Mouse (Mus musculus) neural tube, embryonic 13.5 days (tissue): ENCODE measurements around the gene Polg. TPM values are rescaled to one million over a fixed set of nuclear protein-coding genes. Genes with fewer than 3 reads are reported as not detected.

Experiments used
- ATAC-seq: fragments of 200-750 bp; cut with Nextera tagmentation; 2 replicates; pipeline ENCODE4 v1.8.0; 2017; ENCODE audit warnings: low read depth, mild to moderate bottlenecking, moderate TSS enrichment, moderate library complexity
- H3K27ac ChIP-seq: fragments of 300-500 bp; sonication (generic); replicated peaks from 2 replicates; pipeline ENCODE4 v1.5.1; 2015; ENCODE audit warnings: moderate library complexity, mild to moderate bottlenecking, inconsistent platforms
- H3K27me3 ChIP-seq: fragments of 300-500 bp; sonication (generic); 2 replicates; pipeline ENCODE4 v1.6.1; 2015; ENCODE audit warnings: mild to moderate bottlenecking, inconsistent platforms
- H3K36me3 ChIP-seq: fragments of 300-500 bp; sonication (generic); 2 replicates; pipeline ENCODE4 v1.6.1; 2015; ENCODE audit warnings: mild to moderate bottlenecking, inconsistent platforms
- H3K4me1 ChIP-seq: fragments of 300-500 bp; sonication (generic); replicated peaks from 2 replicates; pipeline ENCODE4 v1.6.1; 2015; ENCODE audit warnings: inconsistent platforms
- H3K4me2 ChIP-seq: fragments of 300-500 bp; sonication (generic); 2 replicates; pipeline ENCODE4 v1.6.1; 2015; ENCODE audit warnings: inconsistent platforms, mild to moderate bottlenecking, moderate library complexity
- H3K4me3 ChIP-seq: fragments of 300-500 bp; sonication (generic); 2 replicates; pipeline ENCODE4 v1.5.1; 2015; ENCODE audit warnings: mild to moderate bottlenecking, inconsistent platforms
- H3K9ac ChIP-seq: fragments of 300-500 bp; sonication (generic); 2 replicates; pipeline ENCODE4 v1.6.1; 2015; ENCODE audit warnings: moderate library complexity, mild to moderate bottlenecking, inconsistent platforms
- H3K9me3 ChIP-seq: fragments of 300-500 bp; sonication (generic); 2 replicates; pipeline ENCODE4 v1.6.1; 2016; ENCODE audit warnings: inconsistent platforms
- WGBS: fragments of 180-500 bp; shearing (Covaris S2); methylation state at CpG from one replicate; pipeline ENCODE4 v1.1.7; 2015; 5-methylcytosine and 5-hydroxymethylcytosine counted together
- polyA plus RNA-seq: library from polyadenylated mRNA; unstranded; fragments of >200 nt; fragmentation: Nextera tagmentation; extraction: Ambion mirVana; gene quantifications from 2 replicates; pipeline ENCODE4 v1.2.1, GENCODE M21; 2015

The Polg gene
- polyA plus RNA-seq, 1 experiment from 2014 or later, result 28.6 TPM

GRCm38 (mm10) chr7:79447486-79447885 is 18.7 kb downstream of the Polg start:
- Histone ChIP-seq H3K4me2 (no peak overlapping the region), H3K36me3 (peaks cover 90% of the 10 kb centered on the region), H3K27me3 (no peaks in the 10 kb centered on the region), H3K27ac (no peak overlapping the region), H3K4me3 (no peak overlapping the region), H3K9me3 (no peaks in the 10 kb centered on the region), H3K9ac (no peak overlapping the region), H3K4me1 (no peaks in the 10 kb centered on the region)
- no peak for ATAC-seq
- WGBS, result 92% methylated on average over 3 of the region's 3 CpGs

DNA sequence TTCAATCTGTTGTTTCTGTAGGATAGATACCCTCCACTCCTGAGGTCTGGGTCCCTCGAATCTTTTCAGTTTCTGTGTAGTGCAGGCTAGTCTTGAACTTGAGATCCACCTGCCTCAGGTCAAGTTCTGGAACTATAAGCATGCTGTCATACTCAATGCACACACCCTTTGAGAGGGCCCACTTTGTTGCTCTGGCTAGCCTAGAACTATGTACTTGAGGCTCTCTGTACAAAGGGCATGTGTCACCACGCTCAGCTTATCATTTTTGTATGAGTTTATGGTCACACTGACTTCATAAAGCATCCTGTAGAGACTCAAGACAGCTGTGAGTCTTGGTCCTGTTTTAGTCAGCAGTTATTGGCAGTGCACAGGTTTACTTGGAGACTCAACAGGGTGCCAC is 19.1 kb downstream of the Polg start:
- no peak overlapping the region for H3K27ac ChIP-seq
- no peaks in the 10 kb centered on the region for H3K4me1 ChIP-seq
- peaks cover 90% of the 10 kb centered on the region for H3K36me3 ChIP-seq
- H3K4me3 ChIP-seq, result no peak overlapping the region
- no peaks in the 10 kb centered on the region for H3K9me3 ChIP-seq
- no peak for ATAC-seq
- H3K4me2 ChIP-seq, result no peak overlapping the region
- 84% methylated on average over 2 of the region's 2 CpGs for WGBS
- no peaks in the 10 kb centered on the region for H3K27me3 ChIP-seq
- H3K9ac ChIP-seq, result no peak overlapping the region

DNA sequence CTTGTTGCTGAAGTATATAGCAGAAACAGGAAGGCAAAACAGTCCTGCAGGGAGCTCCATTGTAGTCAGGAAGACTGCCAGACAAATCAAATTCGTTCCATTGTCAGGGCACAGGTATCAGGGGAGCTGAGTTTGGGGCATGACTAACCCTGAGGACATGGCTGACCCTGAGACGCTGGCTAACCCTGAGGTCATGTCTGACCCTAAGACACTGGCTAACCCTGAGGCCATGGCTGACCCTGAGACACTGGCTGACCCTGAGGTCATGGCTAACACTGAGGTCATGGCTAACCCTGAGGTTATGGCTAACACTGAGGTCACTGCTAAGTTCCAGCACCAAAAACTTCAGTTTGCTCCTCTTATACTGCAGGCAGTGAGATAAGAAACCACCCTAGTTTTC is 26.1 kb downstream of the Polg start:
- Histone ChIP-seq H3K27ac (no peak overlapping the region), H3K9ac (no peak overlapping the region), H3K4me1 (no peaks in the 10 kb centered on the region), H3K27me3 (no peaks in the 10 kb centered on the region), H3K4me2 (no peak overlapping the region), H3K9me3 (no peaks in the 10 kb centered on the region), H3K36me3 (peaks cover 27% of the 10 kb centered on the region), H3K4me3 (no peak overlapping the region)
- 85% methylated on average over 2 of the region's 2 CpGs for WGBS
- no peak for ATAC-seq

DNA sequence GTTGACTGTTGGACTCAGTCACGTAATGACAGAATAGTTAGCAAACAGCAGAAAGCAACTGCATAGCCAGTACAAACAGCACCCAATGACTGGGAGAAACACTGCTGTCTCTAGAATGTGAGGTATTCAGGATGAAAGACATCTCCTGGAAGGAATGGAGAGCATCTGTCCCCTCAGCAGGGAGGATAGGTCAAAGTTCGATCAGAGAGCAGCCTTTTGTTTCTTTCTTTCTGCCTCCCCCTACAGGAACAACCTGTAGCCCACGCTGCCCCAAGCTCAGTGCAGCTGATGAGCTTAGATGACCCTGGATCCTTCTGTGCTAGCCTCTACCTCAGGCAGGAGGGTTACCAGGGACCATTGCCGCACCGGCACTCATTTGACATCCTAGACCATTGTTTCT is 37.9 kb downstream of the Polg start:
- Histone ChIP-seq H3K9me3 (no peaks in the 10 kb centered on the region), H3K9ac (0 out of 2 replicates have a peak overlapping the region, but pooled peaks have one; percentile 12), H3K4me1 (0 out of 2 replicates have a peak, but pooled peaks cover 5% of the 10 kb centered on the region), H3K27me3 (no peaks in the 10 kb centered on the region), H3K27ac (no peak overlapping the region), H3K36me3 (no peaks in the 10 kb centered on the region), H3K4me3 (no peak overlapping the region), H3K4me2 (no peak overlapping the region)
- no peak for ATAC-seq
- 43% methylated on average over 5 of the region's 5 CpGs for WGBS

- no peak overlapping the region for H3K9ac ChIP-seq
- no peak overlapping the region for H3K4me2 ChIP-seq
- WGBS, result 63% methylated on average over 10 of the region's 10 CpGs
- H3K36me3 ChIP-seq, result no peaks in the 10 kb centered on the region
- no peaks in the 10 kb centered on the region for H3K9me3 ChIP-seq
- H3K27ac ChIP-seq, result 0 out of 2 replicates have a peak overlapping the region, but pooled peaks have one; percentile 56
- 0 out of 2 replicates have a peak, but pooled peaks have one; percentile 50 for ATAC-seq
- H3K4me3 ChIP-seq, result no peak overlapping the region
- H3K27me3 ChIP-seq, result no peaks in the 10 kb centered on the region
- H3K4me1 ChIP-seq, result 0 out of 2 replicates have a peak, but pooled peaks cover 5% of the 10 kb centered on the region
These were observed 40.4 kb downstream of the Polg start for GRCm38 (mm10) chr7:79425804-79426203.

GRCm38 (mm10) chr7:79422876-79423275 is 43.3 kb downstream of the Polg start:
- ATAC-seq, result no peak
- H3K36me3 ChIP-seq, result no peaks in the 10 kb centered on the region
- no peak overlapping the region for H3K9ac ChIP-seq
- 92% methylated on average over 10 of the region's 10 CpGs for WGBS
- no peaks in the 10 kb centered on the region for H3K9me3 ChIP-seq
- H3K4me3 ChIP-seq, result no peak overlapping the region
- no peak overlapping the region for H3K4me2 ChIP-seq
- H3K27me3 ChIP-seq, result no peaks in the 10 kb centered on the region
- H3K4me1 ChIP-seq, result 0 out of 2 replicates have a peak, but pooled peaks cover 5% of the 10 kb centered on the region
- H3K27ac ChIP-seq, result no peak overlapping the region

- Histone ChIP-seq H3K36me3 (no peaks in the 10 kb centered on the region), H3K27me3 (no peaks in the 10 kb centered on the region), H3K4me1 (peaks cover 13% of the 10 kb centered on the region), H3K4me2 (no peak overlapping the region), H3K9ac (no peak overlapping the region), H3K9me3 (no peaks in the 10 kb centered on the region), H3K27ac (no peak overlapping the region), H3K4me3 (no peak overlapping the region)
- no peak for ATAC-seq
- WGBS, result 93% methylated on average over 7 of the region's 7 CpGs
These were observed 46.2 kb downstream of the Polg start for GRCm38 (mm10) chr7:79419950-79420349.

DNA sequence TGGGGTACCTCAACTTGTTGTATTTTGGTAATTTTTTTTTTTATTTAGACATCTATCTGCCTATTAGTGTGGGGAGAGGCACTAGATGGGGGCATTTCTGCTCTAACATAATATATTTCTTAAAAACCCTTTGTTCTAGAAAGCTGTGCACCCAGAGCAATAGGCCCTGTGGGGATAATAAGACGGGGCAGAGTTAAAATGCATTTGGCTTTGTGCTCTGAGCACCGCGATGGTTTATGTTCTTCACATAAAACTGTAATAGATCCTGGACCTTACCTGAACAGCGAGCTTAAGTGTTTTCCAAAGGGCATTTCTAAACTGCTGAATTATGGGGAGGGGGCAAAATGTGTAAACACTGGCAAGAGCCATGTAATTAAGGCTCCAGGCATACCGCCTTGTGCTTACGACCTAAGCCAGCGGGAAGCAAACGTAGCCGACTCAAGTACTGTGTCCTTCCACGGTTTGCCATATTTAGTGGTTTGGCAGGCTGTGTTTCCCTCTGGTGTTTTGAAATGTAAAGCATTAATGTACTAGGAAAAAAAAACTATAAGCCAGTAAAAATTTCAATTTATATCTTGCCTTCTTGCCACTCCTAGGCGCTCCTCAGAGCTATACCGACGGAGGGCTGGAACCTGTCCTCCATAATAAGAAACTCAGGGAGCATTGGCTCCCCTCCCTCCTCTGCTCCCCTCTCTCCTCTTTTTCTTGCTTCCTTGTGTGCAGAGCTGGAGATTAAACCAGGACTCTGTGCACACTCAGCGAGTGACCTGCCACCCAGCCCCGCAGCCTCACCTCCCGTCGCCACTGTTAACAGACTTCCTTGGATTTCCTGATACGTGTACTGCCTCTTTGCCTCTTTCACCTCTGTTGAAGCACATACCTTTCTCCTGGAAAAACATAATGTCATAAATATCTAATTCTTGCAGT is 51.5 kb downstream of the Polg start:
- Histone ChIP-seq H3K36me3 (no peaks in the 10 kb centered on the region), H3K27ac (peak overlapping the region; percentile 81), H3K4me2 (peak overlapping the region; percentile 11), H3K4me1 (peaks cover 19% of the 10 kb centered on the region), H3K9ac (no peak overlapping the region), H3K4me3 (no peak overlapping the region), H3K9me3 (no peaks in the 10 kb centered on the region), H3K27me3 (no peaks in the 10 kb centered on the region)
- 55% methylated on average over 18 of the region's 18 CpGs for WGBS
- ATAC-seq, result peak; percentile 68

- peaks cover 11% of the 10 kb centered on the region for H3K4me1 ChIP-seq
- H3K4me2 ChIP-seq, result no peak overlapping the region
- no peak overlapping the region for H3K4me3 ChIP-seq
- H3K9me3 ChIP-seq, result no peaks in the 10 kb centered on the region
- H3K36me3 ChIP-seq, result no peaks in the 10 kb centered on the region
- ATAC-seq, result no peak
- no peaks in the 10 kb centered on the region for H3K27me3 ChIP-seq
- no peak overlapping the region for H3K27ac ChIP-seq
- WGBS, result 85% methylated on average over 3 of the region's 3 CpGs
- H3K9ac ChIP-seq, result no peak overlapping the region
These were observed 65.9 kb downstream of the Polg start for GRCm38 (mm10) chr7:79400296-79400695.

DNA sequence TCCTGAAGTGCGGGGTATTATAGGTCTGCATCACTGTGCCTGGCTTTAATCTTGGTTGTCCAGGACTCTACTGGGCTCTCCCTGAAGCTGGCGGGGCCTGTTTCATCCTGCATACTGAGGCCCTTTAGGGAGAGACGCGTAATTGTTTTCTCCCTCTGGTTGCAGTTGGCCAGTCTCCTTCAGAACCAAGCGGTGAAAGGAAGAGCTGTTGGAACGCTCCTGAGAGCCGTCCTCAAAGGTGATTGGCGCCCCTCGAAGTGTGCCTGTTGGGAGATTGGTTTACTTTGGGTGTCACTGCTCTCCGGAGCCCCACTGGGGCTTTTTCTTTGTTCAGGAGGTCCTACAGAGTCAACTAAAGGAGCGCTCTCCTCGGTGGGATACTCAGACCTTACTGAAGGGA is 67.2 kb downstream of the Polg start:
- Histone ChIP-seq H3K27me3 (no peaks in the 10 kb centered on the region), H3K4me1 (peaks cover 11% of the 10 kb centered on the region), H3K9me3 (no peaks in the 10 kb centered on the region), H3K4me2 (no peak overlapping the region), H3K4me3 (no peak overlapping the region), H3K36me3 (no peaks in the 10 kb centered on the region), H3K9ac (no peak overlapping the region), H3K27ac (no peak overlapping the region)
- 74% methylated on average over 12 of the region's 12 CpGs for WGBS
- ATAC-seq, result no peak

GRCm38 (mm10) chr7:79398426-79398825 is 67.7 kb downstream of the Polg start:
- Histone ChIP-seq H3K4me1 (peaks cover 11% of the 10 kb centered on the region), H3K4me2 (no peak overlapping the region)

DNA sequence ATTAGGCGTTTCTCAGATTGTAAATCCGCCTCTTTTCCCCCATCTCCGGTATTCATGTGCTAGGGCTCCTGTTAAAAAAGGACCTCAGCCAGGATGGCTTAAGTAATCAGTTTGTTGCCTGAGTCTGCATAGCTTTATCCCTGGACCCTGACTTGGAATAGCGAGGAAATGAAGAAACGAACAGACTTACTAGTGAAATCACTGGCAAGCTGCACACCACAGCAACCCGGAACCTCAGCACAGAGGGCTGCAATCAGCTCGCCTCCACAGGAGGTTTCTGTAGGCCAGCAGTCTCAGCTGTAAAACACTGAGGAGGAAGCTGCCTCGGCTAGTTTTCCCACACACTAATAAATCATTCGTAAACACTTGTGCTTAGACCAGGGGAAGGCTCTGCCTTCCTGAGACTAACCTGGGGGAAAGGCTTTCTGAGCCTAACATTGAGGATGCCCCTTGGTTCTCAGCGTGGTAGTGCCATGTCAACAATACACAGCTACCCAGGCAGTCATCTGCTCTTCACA is 68.7 kb downstream of the Polg start:
- H3K4me1 ChIP-seq, result peaks cover 18% of the 10 kb centered on the region
- no peak overlapping the region for H3K4me2 ChIP-seq
- H3K27me3 ChIP-seq, result no peaks in the 10 kb centered on the region
- 43% methylated on average over 10 of the region's 10 CpGs for WGBS
- H3K36me3 ChIP-seq, result no peaks in the 10 kb centered on the region
- H3K27ac ChIP-seq, result peak overlapping the region; percentile 3; the same call in 1 of the 2 replicates
- no peak overlapping the region for H3K4me3 ChIP-seq
- H3K9ac ChIP-seq, result no peak overlapping the region
- peak; percentile 32; the same call in 1 of the 2 replicates for ATAC-seq
- no peaks in the 10 kb centered on the region for H3K9me3 ChIP-seq

More at GRCm38 (mm10) chr7:79398426-79398825, 67.7 kb downstream of the Polg start:
- H3K27ac ChIP-seq, result no peak overlapping the region
- no peak overlapping the region for H3K4me3 ChIP-seq
- H3K9ac ChIP-seq, result no peak overlapping the region
- no peaks in the 10 kb centered on the region for H3K36me3 ChIP-seq
- H3K9me3 ChIP-seq, result no peaks in the 10 kb centered on the region
- 83% methylated on average over 8 of the region's 8 CpGs for WGBS
- no peak for ATAC-seq
- no peaks in the 10 kb centered on the region for H3K27me3 ChIP-seq
